ENCODE assay signal across 7 mouse cellular contexts in the genomic region with DNA sequence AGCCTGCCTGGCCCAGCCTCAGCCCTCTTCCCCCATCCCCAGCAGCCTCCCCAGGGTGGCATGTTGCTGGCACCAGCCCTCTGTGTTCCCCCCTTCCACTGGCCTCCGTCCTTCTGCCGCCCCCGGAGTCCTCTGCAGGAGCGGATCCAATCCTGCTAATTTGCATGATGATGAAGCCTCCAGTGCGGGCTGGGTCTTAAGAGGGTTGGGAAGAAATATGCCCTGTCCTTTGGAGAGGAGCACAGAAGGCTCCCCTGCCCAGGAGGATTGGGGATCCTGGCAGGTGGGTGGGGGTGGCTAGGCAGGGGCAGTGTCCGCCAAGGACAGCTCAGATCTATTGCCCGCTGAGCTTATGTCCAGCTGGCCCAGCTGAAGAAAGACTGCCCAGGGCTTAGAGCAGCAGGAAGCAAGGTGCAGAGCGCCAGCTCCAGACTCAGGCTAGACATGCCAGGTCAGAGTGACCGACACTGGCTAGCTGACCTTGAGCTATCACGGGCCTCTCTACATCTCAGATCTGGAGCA.
A peak's percentile ranks its signal among the peaks of the same experiment; 100 is the strongest.
DNase-seq lines count a peak whose midpoint lies in the region; ATAC-seq lines count a peak whose summit lies in the region.

No protein-coding gene starts in this region.

- H3K36me3 ChIP-seq in neural tube, embryonic 11.5 days (ENCODE audit: control insufficient read depth, insufficient read depth, low read length) = no peaks in the 10 kb centered on the region
- no peaks in the 10 kb centered on the region for H3K36me3 ChIP-seq in hindbrain, embryonic 11.5 days (ENCODE audit: control insufficient read depth, insufficient read depth, low read length)

- 22% methylated on average over 10 of the region's 10 CpGs for WGBS in neural tube, embryonic 11.5 days
- 18% methylated on average over 10 of the region's 10 CpGs for WGBS in hindbrain, embryonic 11.5 days

- peak overlapping the region; percentile 79 for H3K27ac ChIP-seq in neural tube, embryonic 11.5 days (ENCODE audit: low read depth, low read length)
- peak overlapping the region; percentile 76 for H3K27ac ChIP-seq in hindbrain, embryonic 11.5 days (ENCODE audit: low read depth, low read length)

- H3K27me3 ChIP-seq in neural tube, embryonic 11.5 days (ENCODE audit: control insufficient read depth, insufficient read depth, low read length) = no peaks in the 10 kb centered on the region
- no peaks in the 10 kb centered on the region for H3K27me3 ChIP-seq in hindbrain, embryonic 11.5 days (ENCODE audit: control insufficient read depth, insufficient read depth, low read length)

- no peak overlapping the region for H3K4me3 ChIP-seq in neural tube, embryonic 11.5 days (ENCODE audit: low read depth, low read length)
- H3K4me3 ChIP-seq in hindbrain, embryonic 11.5 days (ENCODE audit: low read depth, low read length) = no peak overlapping the region

- H3K9me3 ChIP-seq in neural tube, embryonic 11.5 days (ENCODE audit: control insufficient read depth, low read length) = no peaks in the 10 kb centered on the region
- H3K9me3 ChIP-seq in hindbrain, embryonic 11.5 days (ENCODE audit: control insufficient read depth, low read length) = no peaks in the 10 kb centered on the region

- ATAC-seq in neural tube, embryonic 11.5 days (ENCODE audit: insufficient read depth, low FRiP score, low TSS enrichment) = peak; percentile 59; the same call in 1 of the 2 replicates
- ATAC-seq in hindbrain, embryonic 11.5 days (ENCODE audit: low FRiP score) = peak; percentile 72

- peaks cover 32% of the 10 kb centered on the region for H3K4me1 ChIP-seq in neural tube, embryonic 11.5 days (ENCODE audit: control insufficient read depth, insufficient read depth, low read length)
- H3K4me1 ChIP-seq in hindbrain, embryonic 11.5 days (replicated peaks; ENCODE audit: control insufficient read depth, insufficient read depth, low read length) = peaks cover 14% of the 10 kb centered on the region

- no peak overlapping the region for H3K9ac ChIP-seq in neural tube, embryonic 11.5 days (ENCODE audit: low read length)
- H3K9ac ChIP-seq in hindbrain, embryonic 11.5 days (ENCODE audit: low read depth, low read length) = no peak overlapping the region

- no peak overlapping the region for H3K4me2 ChIP-seq in neural tube, embryonic 11.5 days (ENCODE audit: low read depth)
- no peak overlapping the region for H3K4me2 ChIP-seq in hindbrain, embryonic 11.5 days (replicated peaks; ENCODE audit: low read depth, low read length)

- no peak for DNase-seq in neural tube, embryonic 11.5 days (ENCODE audit: low spot score)
- no peak for DNase-seq in neural tube, embryonic 10.5 days (ENCODE audit: extremely low spot score, low spot score)
- DNase-seq in cerebellum, postnatal 10 days = peak; percentile 86 to 93
- no peak for DNase-seq in hindbrain, embryonic 11.5 days (ENCODE audit: low spot score)
- peak; percentile 72 for DNase-seq in ovary, postnatal 36 days (ENCODE audit: low spot score)
- no peak for DNase-seq in heart, adult 18-20 months
- DNase-seq in heart, adult 11 months = no peak

Comparison
In these comparisons a context has a peak if more than half of its experiments do, and no peak if none do; other contexts are left out.
1. DNase-seq: peak in cerebellum, postnatal 10 days (2 of 2) and ovary, postnatal 36 days (single experiment); none in neural tube, embryonic 11.5 days (single experiment), neural tube, embryonic 10.5 days (single experiment), hindbrain, embryonic 11.5 days (single experiment), heart, adult 18-20 months (0 of 2) and heart, adult 11 months (single experiment).